Mouse (Mus musculus): Measurements from ENCODE around the gene Prss36. TPM values are rescaled to one million over a fixed set of nuclear protein-coding genes. Genes with fewer than 3 reads are reported as not detected.

Prss36 gene
- polyA plus RNA-seq (2012; rRNA removed), result 4.4 and 6.0 TPM in 2 replicates

GRCm38 (mm10) chr7:127946470-127947023, at the start of gene Prss36:
Prss36 (minus strand) TSS chr7:127946725.
- H3K4me1 ChIP-seq (ENCODE audit: control insufficient read depth, insufficient read depth, insufficient read length), result no peaks in the 10 kb centered on the region
- no peak for DNase-seq (ENCODE audit: low read depth in 1 of 2, low spot score in 2 of 2)
- H3K27ac ChIP-seq (ENCODE audit: insufficient read depth, low read length), result no peak within 1 kb of the TSS
- 85% methylated on average over 6 of the region's 6 CpGs for WGBS
- TF ChIP-seq CTCF (IDR thresholded peaks at IDR 0.05; ENCODE audit: extremely low read depth, insufficient read depth, insufficient read length, insufficient replicate concordance), result no peak
- TF ChIP-seq POLR2A (IDR thresholded peaks at IDR 0.05; ENCODE audit: low read depth, low read length), result no peak
- H3K36me3 ChIP-seq (ENCODE audit: control insufficient read depth, insufficient read depth, low read length), result no peaks in the 10 kb centered on the region
- H3K27me3 ChIP-seq (ENCODE audit: control insufficient read depth, insufficient read depth, low read length), result no peaks in the 10 kb centered on the region
- no peak within 1 kb of the TSS for H3K4me3 ChIP-seq (ENCODE audit: extremely low read depth, insufficient read depth, insufficient read length)

- Histone ChIP-seq H3K36me3 (ENCODE audit: control insufficient read depth, insufficient read depth, low read length) (peaks cover 8% of the 10 kb centered on the region), H3K4me3 (ENCODE audit: extremely low read depth, insufficient read depth, insufficient read length) (peak within 1 kb of the TSS; percentile 74), H3K27me3 (ENCODE audit: control insufficient read depth, insufficient read depth, low read length) (no peaks in the 10 kb centered on the region), H3K27ac (ENCODE audit: insufficient read depth, low read length) (peak within 1 kb of the TSS; percentile 80), H3K4me1 (ENCODE audit: control insufficient read depth, insufficient read depth, insufficient read length) (peaks cover 5% of the 10 kb centered on the region; the same call in 1 of the 2 replicates)
- under 1% methylated on average over 18 of the region's 18 CpGs for WGBS
- peak; percentile 68 to 70 for DNase-seq (ENCODE audit: low read depth in 1 of 2, low spot score in 2 of 2)
- TF ChIP-seq POLR2A (IDR thresholded peaks at IDR 0.05; ENCODE audit: low read depth, low read length) (no peak), CTCF (IDR thresholded peaks at IDR 0.05; ENCODE audit: extremely low read depth, insufficient read depth, insufficient read length, insufficient replicate concordance) (no peak)
Observed at GRCm38 (mm10) chr7:127993341-127993977, 46.9 kb upstream of the Prss36 start, which contains the start of gene Pycard. Pycard (minus strand) TSS chr7:127993867.

- H3K27ac ChIP-seq (ENCODE audit: insufficient read depth, low read length), result peak overlapping the region; percentile 80
- 15% methylated on average over 5 of the region's 5 CpGs for WGBS
- H3K27me3 ChIP-seq (ENCODE audit: control insufficient read depth, insufficient read depth, low read length), result no peaks in the 10 kb centered on the region
- peaks cover 9% of the 10 kb centered on the region for H3K36me3 ChIP-seq (ENCODE audit: control insufficient read depth, insufficient read depth, low read length)
- peak overlapping the region; percentile 74 for H3K4me3 ChIP-seq (ENCODE audit: extremely low read depth, insufficient read depth, insufficient read length)
- DNase-seq (ENCODE audit: low read depth in 1 of 2, low spot score in 2 of 2), result no peak
- TF ChIP-seq POLR2A (IDR thresholded peaks at IDR 0.05; ENCODE audit: low read depth, low read length), result no peak
- no peak for TF ChIP-seq CTCF (IDR thresholded peaks at IDR 0.05; ENCODE audit: extremely low read depth, insufficient read depth, insufficient read length, insufficient replicate concordance)
- H3K4me1 ChIP-seq (ENCODE audit: control insufficient read depth, insufficient read depth, insufficient read length), result peaks cover 5% of the 10 kb centered on the region; the same call in 1 of the 2 replicates
Observed at GRCm38 (mm10) chr7:127992488-127993340, 46.2 kb upstream of the Prss36 start.

GRCm38 (mm10) chr7:127991643-127992487, 45.3 kb upstream of the Prss36 start:
- DNase-seq (ENCODE audit: low read depth in 1 of 2, low spot score in 2 of 2), result peak; percentile 44 to 76
- peak; percentile 25; the same call in 1 of the 2 replicates for TF ChIP-seq CTCF (IDR thresholded peaks at IDR 0.05; ENCODE audit: extremely low read depth, insufficient read depth, insufficient read length, insufficient replicate concordance)
- no peak for TF ChIP-seq POLR2A (IDR thresholded peaks at IDR 0.05; ENCODE audit: low read depth, low read length)
- H3K4me1 ChIP-seq (ENCODE audit: control insufficient read depth, insufficient read depth, insufficient read length), result peaks cover 5% of the 10 kb centered on the region; the same call in 1 of the 2 replicates
- peaks cover 11% of the 10 kb centered on the region for H3K36me3 ChIP-seq (ENCODE audit: control insufficient read depth, insufficient read depth, low read length)
- 54% methylated on average over 6 of the region's 6 CpGs for WGBS
- H3K27ac ChIP-seq (ENCODE audit: insufficient read depth, low read length), result no peak overlapping the region
- no peak overlapping the region for H3K4me3 ChIP-seq (ENCODE audit: extremely low read depth, insufficient read depth, insufficient read length)
- no peaks in the 10 kb centered on the region for H3K27me3 ChIP-seq (ENCODE audit: control insufficient read depth, insufficient read depth, low read length)

GRCm38 (mm10) chr7:127988904-127989303, 42.4 kb upstream of the Prss36 start:
- DNase-seq (ENCODE audit: low read depth in 1 of 2, low spot score in 2 of 2), result no peak
- no peaks in the 10 kb centered on the region for H3K27me3 ChIP-seq (ENCODE audit: control insufficient read depth, insufficient read depth, low read length)
- 83% methylated on average over 1 of the region's 1 CpGs for WGBS
- peaks cover 26% of the 10 kb centered on the region for H3K36me3 ChIP-seq (ENCODE audit: control insufficient read depth, insufficient read depth, low read length)
- H3K4me1 ChIP-seq (ENCODE audit: control insufficient read depth, insufficient read depth, insufficient read length), result peaks cover 5% of the 10 kb centered on the region; the same call in 1 of the 2 replicates
- no peak overlapping the region for H3K4me3 ChIP-seq (ENCODE audit: extremely low read depth, insufficient read depth, insufficient read length)
- no peak for TF ChIP-seq CTCF (IDR thresholded peaks at IDR 0.05; ENCODE audit: extremely low read depth, insufficient read depth, insufficient read length, insufficient replicate concordance)
- TF ChIP-seq POLR2A (IDR thresholded peaks at IDR 0.05; ENCODE audit: low read depth, low read length), result no peak
- no peak overlapping the region for H3K27ac ChIP-seq (ENCODE audit: insufficient read depth, low read length)

- 94% methylated on average over 3 of the region's 3 CpGs for WGBS
- Histone ChIP-seq H3K27me3 (ENCODE audit: control insufficient read depth, insufficient read depth, low read length) (no peaks in the 10 kb centered on the region), H3K4me3 (ENCODE audit: extremely low read depth, insufficient read depth, insufficient read length) (no peak overlapping the region), H3K4me1 (ENCODE audit: control insufficient read depth, insufficient read depth, insufficient read length) (no peaks in the 10 kb centered on the region), H3K36me3 (ENCODE audit: control insufficient read depth, insufficient read depth, low read length) (peaks cover 56% of the 10 kb centered on the region), H3K27ac (ENCODE audit: insufficient read depth, low read length) (no peak overlapping the region)
- TF ChIP-seq POLR2A (IDR thresholded peaks at IDR 0.05; ENCODE audit: low read depth, low read length) (no peak), CTCF (IDR thresholded peaks at IDR 0.05; ENCODE audit: extremely low read depth, insufficient read depth, insufficient read length, insufficient replicate concordance) (no peak)
- DNase-seq (ENCODE audit: low read depth in 1 of 2, low spot score in 2 of 2), result no peak
Observed at GRCm38 (mm10) chr7:127980606-127981005, 34.1 kb upstream of the Prss36 start.

Measured in spleen, adult 2 months (tissue).